Mouse (Mus musculus): ENCODE data around the gene Pnmal2.
"Not testable (repeated sequence)": the region's sequence is repeated elsewhere in the genome, so short reads cannot be mapped to it uniquely, and the experiment has no call there.

The Pnmal2 gene

DNA sequence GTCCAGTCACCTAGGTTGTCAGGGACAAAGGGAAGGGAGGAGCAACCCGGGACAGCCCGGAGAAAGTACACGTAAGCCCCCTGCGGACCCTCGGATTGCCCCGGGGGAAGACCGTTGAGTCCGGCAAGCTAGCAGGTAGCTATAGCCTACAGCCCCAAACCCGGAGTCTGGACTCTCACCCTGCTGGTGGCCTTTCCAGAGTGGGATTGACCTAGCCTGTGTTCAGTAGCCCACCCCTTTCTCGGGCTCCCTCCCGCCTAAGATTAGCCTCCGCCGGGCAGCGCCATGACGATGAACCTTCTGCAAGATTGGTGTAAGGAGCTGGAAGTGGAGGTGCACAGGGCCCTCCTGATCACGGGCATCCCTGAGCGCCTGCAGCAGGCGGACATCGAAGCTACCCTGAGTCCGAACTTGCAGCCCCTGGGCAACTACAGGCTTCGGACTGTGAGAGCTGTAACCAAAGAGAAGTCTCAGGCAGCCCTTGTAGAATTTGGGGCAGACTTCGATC lies 380 bp downstream of the Pnmal2 start:
- DNase-seq (ENCODE audit: low spot score in 2 of 2), result no peak

DNA sequence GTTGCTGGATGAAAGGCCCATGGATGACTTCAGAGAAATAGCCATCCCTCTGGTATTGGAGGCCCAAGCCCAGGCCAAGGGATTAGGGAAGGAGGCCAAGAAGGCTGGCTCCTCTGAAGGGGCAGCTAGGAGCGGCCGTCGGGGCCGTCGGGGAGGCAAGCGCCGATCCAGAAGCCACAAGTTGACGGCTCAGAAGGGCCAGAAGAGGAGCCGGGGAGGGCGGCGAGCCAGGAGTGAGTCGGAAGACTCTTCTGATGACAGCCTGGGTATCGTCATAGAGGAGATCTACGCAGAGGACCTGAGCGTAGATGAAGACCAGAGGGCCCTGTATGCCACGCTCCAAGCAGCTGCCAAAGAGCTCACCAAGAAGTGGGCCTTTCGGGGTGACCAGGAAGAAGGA lies 937 bp downstream of the Pnmal2 start:
- DNase-seq (ENCODE audit: low spot score in 2 of 2), result no peak

GRCm38 (mm10) chr7:16946441-16947348 lies 2.2 kb downstream of the Pnmal2 start:
- DNase-seq (ENCODE audit: low spot score in 2 of 2), result no peak

DNA sequence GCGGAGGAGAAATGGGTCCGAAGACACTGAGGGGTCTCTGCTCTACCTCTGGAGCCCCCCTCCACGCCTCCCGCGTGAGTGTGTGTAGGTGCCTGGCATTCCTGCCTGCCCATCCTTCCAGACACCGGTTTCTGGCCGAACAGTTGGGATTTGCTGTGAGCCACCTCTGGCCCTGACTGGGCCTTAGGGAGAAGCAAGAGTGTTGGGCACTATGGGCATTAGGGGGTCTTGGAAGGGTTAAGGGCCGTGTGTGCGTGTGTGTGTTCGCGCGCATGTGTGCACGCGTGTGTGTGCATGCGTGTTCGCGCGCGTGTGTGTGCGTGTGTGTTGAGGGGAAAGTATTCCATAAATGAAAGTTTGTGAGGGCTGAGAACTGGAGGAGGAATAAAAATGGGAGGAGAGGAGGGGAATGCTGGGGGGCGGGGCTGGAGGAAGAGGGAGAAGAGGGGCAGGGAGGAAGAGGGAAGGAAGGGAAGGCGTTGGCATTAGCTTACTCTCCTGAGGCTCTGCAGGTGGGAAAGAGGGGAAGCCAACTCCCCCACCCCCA lies 2.9 kb downstream of the Pnmal2 start:
- DNase-seq (ENCODE audit: low spot score in 2 of 2), result no peak

DNA sequence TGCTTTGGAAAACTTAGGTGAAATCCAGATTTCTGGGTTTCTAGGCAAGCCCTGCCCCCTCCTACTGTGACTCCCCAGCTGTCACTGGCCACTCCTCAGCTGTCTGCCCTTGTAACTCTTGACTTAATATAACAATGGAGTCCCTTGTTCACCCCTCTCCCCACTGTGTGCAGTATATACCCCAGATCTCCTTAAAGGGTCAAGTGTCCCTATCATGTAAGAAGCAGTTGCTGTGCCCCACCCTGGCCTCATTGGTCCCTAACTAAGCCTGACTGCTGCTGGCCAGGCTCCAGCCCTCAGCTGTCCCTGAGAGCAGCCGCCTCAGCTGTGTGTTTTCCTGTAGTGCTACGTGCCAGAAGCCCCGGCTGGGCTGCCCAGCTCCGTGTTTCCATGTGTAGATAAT lies 3.5 kb downstream of the Pnmal2 start:
- DNase-seq (ENCODE audit: low spot score in 2 of 2), result peak; percentile 44 to 64

DNA sequence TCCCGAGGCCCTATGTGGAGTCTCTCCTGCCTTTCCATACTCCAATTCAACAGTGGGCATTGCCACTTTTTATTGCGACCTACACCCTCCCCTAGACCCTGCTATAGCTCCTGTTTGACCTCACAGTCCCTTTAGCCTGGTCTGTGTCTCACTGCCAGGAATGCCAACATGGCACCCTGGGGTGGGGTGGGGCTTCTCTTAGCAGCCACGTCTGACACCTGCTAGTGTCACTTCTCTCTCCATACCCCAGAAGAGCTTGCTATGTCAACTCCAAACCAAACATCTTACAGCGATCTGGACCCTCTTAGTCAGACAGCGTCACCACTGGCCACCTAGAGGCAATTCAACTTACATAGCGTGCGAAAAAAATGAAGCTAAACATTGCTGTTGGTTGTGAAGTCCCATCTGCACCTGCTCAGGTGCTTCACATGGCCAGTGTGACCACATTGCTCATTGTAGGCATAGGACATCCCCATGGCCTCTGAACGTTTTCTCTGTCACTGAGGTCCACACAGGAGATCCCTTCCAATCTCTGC lies 4.5 kb downstream of the Pnmal2 start:
- no peak for DNase-seq (ENCODE audit: low spot score in 2 of 2)

GRCm38 (mm10) chr7:16949908-16950841 lies 5.7 kb downstream of the Pnmal2 start:
- DNase-seq (ENCODE audit: low spot score in 2 of 2), result peak in 1 of 2 experiments; percentile 32

- DNase-seq (ENCODE audit: low spot score in 2 of 2), result peak; percentile 71 to 84
Measured at GRCm38 (mm10) chr7:16950861-16951635, 6.6 kb downstream of the Pnmal2 start.

GRCm38 (mm10) chr7:16953776-16954175 lies 9.3 kb downstream of the Pnmal2 start:
- not testable (repeated sequence) for DNase-seq (ENCODE audit: low spot score in 2 of 2)

GRCm38 (mm10) chr7:16955712-16956111 lies 11.2 kb downstream of the Pnmal2 start:
- DNase-seq (ENCODE audit: low spot score in 2 of 2), result no peak

DNA sequence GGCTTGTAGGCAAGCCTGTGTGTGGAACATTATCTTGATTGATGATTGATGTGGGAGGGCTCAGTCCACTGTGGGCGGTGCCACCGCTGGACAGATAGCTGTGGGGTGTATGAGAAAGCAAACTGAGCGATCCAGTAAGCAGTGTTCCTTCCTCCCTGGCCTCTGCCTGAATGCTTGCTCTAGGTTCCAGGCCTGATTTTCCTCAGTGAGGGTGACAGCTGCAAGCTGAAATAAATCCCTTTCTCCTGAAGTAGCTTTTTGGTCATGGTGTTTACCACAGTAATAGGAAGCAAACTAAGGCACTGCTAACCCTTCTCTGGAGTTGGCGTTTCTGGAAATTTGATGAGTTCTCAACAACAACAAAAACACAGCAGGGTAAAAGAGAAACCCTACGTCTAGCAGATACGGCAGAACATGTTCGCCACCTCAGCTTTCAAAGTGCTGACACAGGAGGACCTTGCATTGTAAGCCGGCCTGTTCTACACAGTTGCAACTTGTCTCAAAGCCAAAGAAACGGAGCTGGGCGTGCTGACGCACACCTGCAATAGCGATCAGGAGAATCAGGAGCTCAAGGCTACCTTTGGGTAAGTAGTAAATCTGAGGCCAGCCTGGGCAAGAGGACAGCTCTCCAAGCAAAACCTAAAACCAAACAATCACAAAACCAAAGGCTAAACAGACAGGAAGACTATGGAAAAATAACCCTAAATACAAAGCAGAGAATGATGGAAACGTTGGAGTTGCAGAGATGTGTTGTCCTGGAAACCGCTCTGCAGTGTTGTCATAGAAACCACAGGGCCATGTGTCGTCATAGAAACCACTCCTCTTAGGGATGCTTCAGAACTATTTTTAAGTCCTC lies 12.2 kb downstream of the Pnmal2 start:
- no peak for DNase-seq (ENCODE audit: low spot score in 2 of 2)

GRCm38 (mm10) chr7:16959539-16960187 lies 15.2 kb downstream of the Pnmal2 start, which contains the start of gene Pnmal1:
Gene Pnmal1, plus strand, starts transcription at chr7:16959679.
- DNase-seq (ENCODE audit: low spot score in 2 of 2), result no peak

DNA sequence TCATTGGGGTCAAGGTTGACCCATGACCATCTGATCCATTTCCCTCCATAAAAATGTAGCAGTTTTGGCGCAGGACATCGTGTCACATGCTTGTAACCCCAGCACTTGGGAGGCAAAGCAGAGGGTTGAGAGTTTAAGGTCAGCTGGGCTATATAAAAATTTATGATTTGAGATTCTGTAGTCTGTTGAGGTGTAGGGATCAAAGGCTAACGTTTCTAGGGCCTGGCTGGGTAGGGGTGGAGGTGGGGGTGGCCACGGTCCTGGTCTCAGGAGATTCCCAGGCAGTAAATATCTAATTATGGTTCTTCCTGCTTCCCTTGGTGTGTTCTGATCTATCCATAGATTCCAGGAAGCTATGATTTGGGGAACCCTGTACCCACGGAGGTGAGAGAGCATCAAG lies 17.2 kb downstream of the Pnmal2 start:
- no peak for DNase-seq (ENCODE audit: low spot score in 2 of 2)

- DNase-seq (ENCODE audit: low spot score in 2 of 2), result no peak
Measured at GRCm38 (mm10) chr7:16968414-16968813, 23.9 kb downstream of the Pnmal2 start.

DNA sequence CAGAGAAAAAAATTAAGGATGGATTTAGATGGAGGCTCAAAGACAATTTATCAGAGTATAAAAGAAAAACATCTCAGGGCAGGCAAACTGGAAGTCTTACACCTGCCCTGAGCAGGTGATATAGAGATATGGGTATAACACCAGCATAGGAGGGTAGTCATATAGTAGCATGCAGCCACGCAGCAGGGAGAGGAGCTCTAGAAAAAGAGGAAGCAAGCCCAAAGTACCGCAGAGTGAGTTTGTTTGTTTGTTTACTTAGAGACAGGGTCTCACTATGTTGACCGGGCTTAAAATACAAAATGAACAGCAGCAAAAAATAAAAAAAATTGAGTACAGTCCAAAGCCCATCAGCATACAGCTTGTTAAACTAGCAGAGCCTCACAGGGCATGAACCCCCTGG lies 26.7 kb downstream of the Pnmal2 start:
- no peak for DNase-seq (ENCODE audit: low spot score in 2 of 2)

DNA sequence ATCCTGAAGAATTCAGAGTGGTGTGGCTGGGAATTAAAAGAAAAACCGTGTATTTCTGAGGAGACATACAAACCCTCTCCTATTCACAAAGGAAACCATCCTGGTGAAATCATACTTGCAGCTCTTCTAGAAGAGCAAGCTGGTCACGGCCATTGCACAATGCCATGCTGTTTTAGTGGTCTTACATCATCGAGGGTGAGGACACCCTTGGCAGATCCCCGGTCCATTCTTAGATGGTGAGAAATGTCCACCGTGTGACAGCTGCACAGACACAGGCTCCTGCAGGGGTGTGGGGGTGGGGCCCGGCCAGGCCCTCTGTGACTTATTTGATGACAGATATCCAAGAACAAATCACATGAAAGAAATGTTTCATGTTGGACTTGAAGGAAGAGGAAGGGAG lies 29.5 kb downstream of the Pnmal2 start:
- DNase-seq (ENCODE audit: low spot score in 2 of 2), result peak; percentile 65 to 74

- no peak for DNase-seq (ENCODE audit: low spot score in 2 of 2)
Measured at GRCm38 (mm10) chr7:16976298-16976697, 31.8 kb downstream of the Pnmal2 start.

DNA sequence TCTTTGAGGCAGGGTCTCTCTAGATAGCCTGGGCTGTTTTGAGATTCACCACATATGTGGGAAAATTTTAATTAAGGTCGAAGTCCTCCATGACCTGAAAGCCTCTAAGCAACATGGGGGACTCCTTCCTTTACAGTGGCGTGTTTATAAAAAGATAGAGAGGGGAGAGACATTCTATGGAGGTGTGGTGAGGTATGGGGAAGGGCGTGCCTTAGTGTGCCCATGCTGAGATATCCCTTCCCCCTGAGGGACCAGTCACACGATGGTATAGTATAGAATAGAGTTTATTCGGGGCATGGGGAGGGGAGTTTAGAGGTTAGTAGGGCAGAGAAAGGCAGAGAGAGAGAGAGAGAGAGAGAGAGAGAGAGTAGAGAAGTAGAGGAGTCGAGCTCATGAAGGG lies 33.7 kb downstream of the Pnmal2 start:
- DNase-seq (ENCODE audit: low spot score in 2 of 2), result no peak

DNA sequence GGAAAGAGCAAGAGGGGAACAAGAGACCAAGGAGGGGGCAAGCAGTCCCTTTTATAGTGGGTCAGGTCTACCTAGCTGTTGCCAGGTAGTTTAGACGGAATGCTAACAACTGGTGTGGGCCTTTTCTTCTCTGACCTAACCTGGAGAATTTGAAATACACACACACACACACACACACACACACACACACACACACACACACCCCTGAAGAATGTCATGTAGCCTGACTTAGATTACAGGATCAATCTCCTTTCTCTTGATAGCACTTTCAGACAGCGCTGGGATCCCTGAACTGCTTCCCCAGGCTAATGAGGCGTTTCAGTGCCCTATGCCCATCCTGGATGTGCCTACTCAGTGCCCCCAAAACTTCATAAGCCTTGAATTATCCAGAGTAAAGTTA lies 34.1 kb downstream of the Pnmal2 start:
- DNase-seq (ENCODE audit: low spot score in 2 of 2), result no peak

Measured in heart, adult 9 months (tissue).